Mouse (Mus musculus): ENCODE results near the gene Slc48a1.

Gene Slc48a1

DNA sequence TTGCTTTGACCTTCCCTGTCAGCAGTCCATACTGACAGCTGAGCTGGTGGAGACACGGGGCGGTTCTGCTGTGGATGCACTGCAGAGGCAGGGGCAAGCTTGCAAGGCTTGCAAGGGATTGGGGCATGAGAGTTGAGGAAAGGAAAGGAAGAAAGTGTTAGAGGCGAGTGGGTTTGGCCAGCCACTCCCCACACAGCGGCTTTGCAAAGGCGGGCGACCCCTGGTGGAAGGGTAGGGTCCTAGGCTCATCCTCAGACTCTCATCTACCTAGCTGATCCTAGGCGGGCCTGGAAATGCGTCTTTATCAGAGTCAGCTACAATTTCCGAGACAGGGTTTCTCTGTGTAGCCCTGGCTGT is 4.4 kb downstream of the Slc48a1 start:
- peak; percentile 92 for DNase-seq (ENCODE audit: low spot score)

DNA sequence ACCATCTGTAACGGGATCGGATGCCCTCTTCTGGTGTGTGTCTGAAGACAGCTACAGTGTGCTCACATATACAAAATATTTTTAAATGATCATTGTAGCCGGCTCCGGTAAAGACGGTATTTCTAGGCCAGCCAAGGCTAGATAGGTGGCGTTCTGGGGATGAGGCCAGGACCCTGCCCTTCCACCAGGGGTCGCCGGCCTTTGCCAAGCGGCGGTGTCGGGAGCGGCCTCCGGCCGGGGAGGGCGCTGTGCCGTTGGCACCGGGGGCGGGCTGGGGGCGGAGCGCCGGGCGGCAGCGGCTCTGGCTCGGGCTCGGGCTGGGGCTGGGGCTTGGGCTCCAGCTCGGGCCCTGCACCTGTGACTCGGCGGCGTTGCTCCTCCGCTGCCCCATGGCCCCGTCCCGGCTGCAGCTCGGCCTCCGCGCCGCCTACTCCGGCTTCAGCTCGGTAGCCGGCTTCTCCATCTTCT is 5.8 kb downstream of the Slc48a1 start:
- peak; percentile 96 for DNase-seq (ENCODE audit: low spot score)

DNA sequence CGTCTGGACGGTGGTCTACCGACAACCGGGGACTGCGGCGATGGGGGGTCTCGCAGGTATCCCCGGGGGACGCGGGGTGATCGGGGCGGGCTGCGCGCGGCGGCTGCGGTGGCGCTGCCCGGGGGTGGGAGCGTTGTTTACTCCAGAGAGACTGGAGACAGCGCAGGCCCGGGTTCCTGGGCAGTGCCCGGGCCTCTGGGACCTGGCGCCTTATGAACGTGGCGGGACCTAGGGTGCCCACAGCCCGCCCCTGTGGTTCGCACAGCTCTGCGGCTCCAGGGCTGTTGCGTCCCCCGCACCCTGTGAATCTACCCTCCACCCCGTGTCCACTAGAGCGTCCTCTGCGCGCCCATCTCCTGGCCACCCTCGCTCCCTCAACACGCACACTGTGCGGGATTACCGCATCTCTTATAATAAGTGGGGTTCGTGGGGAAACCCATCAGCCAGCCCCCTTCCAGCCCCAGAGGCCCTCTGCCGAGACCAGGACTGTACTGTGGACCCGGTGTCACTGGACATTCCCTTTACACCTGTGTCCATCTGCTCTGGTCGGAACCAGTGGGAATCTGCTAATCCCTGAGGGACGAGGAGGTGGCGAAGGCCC is 6.3 kb downstream of the Slc48a1 start:
- DNase-seq (ENCODE audit: low spot score) = peak; percentile 62

DNA sequence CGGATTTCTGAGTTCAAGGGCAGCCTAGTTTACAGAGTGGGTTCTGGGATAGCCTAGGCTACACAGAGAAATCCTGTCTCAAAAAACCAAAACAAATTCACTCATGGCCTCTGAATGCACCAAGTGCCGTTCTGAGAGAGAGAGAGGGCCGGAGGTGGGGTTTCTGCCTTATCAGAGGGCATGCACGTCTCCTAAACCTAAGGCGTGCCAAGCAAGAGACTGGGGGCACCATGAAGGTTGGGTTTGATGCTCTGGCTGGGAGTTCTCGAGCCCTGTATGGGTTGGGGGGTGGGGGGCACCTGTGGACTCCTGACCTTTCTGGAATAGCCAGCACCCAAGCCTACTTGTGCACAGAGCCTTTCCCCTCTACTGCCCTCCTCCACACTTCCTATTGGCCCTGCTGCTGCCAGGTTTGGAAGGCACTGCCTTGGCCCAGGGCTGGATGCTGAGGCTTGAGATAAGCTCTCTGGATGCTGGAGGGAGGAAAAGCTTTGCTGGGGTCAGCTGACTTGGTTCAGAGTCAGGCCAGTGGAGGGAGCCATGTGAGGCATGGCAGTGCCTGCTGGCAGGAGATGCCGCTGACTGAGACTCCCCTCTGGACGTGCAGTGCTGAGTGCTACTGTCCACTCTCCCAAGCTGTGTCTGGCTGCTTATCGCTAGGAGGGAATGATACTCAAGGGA is 7.6 kb downstream of the Slc48a1 start:
- peak; percentile 74 for DNase-seq (ENCODE audit: low spot score)

DNA sequence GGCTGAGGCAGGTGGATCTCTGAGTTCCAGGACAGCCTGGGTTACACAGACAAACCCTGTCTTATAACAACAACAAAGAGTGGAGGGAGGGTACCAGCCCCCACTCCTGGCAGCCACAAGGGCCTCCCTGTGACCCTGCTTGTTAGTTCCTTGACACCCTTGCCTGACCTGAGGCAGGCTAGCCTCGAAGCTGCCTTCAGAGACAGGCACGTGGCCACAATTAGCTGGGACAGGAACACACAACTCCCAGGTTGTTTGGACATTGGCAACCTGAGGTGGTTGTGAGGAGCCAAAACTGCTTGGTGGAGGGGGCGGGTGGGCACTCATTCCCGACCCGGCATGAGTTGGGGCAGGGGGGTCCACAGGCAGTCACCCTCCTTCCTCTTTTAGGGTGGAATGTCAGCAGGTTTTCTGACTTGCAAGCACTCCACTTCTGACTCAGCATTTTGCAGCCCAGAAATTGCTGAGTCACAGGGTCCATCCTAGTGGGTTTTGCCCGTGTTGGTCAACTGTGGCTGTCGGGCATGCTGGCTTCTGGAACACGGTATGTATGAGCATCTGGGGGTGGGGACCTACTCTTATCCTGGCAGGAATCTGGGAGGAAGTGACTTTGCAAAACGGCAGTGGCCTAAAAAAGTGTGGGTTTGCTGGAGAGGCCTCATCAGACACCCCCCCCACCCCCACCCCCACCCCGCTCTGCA is 8.2 kb downstream of the Slc48a1 start:
- DNase-seq (ENCODE audit: low spot score) = peak; percentile 70

DNA sequence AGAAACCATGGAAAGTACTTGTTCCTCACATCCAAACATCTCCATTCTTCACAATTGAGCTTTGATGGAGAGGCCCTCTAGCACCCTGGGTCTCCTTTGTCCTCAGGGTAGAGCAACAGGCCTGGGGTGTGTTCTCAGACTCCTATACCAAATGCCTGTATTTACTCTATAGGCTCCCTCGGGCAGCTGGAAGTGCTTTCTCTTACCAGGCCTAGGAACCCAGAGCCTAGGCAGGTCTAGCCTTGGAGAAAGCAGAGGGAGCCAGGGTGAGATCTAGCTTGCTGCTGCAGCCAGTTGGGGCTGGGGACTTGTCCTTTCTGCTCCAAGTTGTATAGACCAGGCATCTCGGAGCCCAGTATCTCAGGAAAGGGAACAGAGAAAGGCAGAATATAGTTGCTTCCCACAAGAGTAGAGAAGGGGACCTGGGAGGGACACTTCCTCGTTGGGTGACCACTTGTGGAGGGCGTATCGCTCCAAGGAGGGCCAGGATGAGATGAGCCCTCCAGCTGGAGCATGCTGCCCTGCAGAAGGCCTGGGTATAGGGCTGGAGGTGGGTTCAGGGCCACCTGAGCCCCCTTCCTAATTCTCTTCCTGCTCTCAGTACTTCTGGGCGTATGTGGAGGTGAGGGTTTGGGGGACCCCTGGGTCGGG is 9.0 kb downstream of the Slc48a1 start:
- DNase-seq (ENCODE audit: low spot score) = no peak

DNA sequence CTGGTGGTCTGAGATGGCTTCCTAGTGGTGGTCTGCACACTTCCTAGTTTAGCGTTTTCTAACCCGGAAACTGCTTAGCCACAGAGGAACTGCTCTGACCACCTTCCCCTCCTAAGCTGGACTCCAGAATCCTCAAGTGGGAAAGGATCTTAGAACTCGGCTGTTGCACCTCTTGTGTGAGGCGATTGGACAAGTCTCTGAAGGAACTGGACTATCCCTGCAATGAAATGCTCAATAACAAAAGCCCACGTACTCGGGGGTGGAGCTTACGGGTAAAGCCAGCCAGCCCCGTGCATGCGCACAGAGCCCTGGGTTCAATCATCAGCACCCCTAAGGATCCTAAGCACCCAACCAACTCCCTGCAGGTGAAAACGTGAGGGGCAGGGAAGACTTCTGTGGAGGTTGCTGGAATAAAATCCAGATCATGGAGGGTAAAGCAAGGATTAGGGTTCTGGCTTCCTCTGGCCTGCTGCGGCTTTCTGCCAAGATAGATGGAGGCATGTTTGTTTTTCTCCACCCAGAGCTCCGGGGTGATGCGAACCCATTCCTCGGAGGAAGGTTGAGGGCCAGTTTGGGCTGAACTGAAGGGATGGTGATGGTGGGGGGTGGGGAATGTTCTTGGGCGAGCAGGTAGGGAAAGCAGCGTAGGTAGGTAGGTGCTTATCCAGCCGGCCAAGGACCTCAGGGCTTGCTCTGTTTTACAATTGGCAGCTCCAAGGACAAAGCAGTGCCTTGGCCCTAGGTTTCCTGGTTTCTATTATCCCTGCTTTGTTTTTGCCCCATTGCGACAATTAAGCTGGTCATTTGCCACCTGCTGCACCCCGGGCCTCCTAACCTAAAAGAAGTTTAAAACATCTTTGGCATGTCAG is 9.7 kb downstream of the Slc48a1 start:
- no peak for DNase-seq (ENCODE audit: low spot score)

DNA sequence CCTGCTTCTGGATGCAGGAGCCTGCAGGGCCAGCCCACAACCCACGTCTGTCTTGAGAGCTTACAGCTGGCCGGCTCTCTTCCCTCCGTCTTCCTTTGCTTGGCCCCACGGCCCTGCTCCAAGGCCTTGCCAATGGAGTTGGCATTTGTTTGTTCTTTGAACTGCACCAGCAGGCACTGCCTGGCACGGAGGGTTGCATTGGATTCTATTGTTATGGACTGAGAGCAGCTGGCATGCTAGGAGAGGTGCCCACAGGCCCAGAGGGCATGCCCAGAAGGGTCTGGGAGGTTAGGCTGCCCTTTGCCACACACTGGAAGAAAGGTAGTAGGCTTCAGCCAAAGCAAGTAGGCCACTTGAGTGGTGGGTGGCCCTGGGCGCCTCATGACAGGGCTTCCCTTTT is 10.5 kb downstream of the Slc48a1 start:
- no peak for DNase-seq (ENCODE audit: low spot score)

DNA sequence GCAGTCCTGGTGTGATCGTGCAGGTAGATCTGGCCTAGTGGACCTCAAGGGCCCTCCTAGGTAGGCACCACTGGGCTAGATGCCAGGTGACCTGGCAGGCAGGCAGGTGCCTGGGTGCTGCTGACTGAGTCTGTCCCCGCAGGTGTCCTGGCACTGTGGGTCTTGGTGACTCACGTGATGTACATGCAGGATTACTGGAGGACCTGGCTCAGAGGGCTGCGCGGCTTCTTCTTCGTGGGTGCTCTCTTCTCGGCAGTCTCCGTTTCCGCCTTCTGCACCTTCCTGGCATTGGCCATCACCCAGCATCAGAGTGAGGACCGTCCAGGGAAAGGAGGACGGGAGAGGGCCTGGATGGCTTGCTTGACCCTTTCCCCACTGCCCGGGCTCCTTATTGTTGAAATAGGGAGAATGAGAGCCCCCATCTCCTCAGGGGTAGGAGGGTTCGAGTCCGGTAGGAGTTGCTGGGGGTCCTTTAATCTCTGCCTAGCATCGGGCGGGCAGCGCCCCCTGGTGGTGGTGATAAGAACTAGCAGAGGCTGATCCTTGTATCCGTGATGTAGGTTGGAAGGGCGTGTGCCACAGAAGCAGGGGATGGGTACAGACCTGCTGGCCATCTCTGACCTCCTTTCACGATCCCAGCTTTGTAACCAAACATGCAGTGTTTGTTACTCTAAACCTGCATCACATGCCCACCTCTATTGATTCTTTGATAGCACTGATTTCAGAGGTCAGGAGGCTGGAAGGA is 11.6 kb downstream of the Slc48a1 start:
- DNase-seq (ENCODE audit: low spot score) = peak; percentile 71

DNA sequence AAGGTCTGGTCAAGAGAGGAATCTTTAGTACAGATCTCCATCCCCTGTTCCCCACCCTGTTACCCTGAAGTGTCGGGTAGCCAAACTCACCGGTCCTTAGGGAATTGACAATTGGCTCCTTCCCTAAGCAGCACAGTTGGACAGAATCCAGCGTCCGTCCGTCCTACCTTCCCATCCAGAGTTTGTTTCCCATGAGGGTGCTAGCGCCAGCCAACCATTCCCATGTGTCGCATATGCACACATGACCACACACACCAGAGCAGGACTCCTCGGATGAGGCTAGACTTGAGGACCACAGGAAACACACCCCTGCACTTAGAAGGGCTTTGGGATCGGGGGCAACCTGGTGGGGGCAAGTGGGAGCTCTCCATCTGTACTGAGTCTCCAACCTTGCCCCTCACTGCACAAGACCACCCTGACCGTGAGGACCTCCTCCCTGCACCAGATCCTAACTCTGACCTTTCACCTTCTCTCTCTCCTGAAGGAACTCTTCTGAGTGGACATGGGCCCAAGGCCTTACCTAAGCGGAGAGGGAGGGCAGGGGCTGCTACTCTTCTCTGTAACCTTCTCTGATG is 12.9 kb downstream of the Slc48a1 start:
- DNase-seq (ENCODE audit: low spot score) = no peak

DNA sequence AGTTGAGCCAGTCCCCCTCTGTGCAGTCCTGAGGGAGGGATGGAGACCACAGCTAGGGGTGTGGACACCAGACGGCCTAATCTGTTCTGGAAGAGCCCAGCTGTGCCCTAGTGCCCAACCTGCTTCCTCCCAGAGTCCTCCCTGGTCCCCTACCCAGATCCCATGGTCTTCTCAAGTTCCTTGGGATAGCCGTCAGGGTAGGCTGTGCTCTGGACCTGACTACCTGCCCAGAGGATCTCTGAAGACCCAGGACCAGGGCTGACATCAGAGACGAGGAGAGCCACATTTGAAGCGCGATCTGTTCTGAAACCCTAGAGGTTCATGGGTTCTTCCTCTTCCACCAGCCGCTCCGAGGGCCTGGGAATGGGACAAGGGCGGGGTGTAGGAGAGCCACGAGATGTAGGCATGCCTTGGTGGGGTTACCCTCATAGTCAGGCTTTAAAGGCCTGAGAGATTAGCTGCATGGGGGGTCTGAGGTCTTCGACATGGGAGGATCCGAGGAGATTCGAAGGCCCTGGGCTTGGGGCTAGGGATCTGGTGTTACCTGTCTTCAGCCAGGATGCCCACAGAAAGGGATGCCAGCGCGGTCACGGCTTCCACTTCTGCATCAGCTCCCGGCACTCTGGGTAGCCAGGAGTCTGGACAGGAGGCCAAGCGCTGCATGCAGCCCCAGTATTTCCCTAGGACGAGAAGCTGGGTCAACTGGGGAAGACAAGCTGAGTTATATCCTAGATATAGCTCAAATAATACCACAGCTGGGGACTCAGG is 15.2 kb downstream of the Slc48a1 start:
- DNase-seq (ENCODE audit: low spot score) = no peak

DNA sequence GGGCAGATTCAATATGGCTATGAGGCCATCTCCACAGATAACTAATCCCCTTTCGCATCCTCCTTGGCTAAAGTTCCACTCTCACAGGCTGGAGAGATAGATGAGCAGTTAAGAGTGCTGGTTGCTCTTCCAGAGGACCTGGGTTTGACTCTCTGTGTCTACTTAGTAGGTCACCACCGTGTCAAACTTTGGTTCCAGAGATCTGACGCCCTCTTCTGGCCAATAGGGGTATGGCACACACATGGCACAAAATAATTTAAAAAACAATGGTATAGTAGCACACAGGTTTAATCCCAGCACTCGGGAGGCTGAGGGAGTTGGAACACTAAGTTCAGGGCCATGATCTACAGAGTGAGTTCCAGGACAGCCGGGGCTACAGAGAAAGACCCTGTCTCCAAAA is 15.9 kb downstream of the Slc48a1 start:
- no peak for DNase-seq (ENCODE audit: low spot score)

DNA sequence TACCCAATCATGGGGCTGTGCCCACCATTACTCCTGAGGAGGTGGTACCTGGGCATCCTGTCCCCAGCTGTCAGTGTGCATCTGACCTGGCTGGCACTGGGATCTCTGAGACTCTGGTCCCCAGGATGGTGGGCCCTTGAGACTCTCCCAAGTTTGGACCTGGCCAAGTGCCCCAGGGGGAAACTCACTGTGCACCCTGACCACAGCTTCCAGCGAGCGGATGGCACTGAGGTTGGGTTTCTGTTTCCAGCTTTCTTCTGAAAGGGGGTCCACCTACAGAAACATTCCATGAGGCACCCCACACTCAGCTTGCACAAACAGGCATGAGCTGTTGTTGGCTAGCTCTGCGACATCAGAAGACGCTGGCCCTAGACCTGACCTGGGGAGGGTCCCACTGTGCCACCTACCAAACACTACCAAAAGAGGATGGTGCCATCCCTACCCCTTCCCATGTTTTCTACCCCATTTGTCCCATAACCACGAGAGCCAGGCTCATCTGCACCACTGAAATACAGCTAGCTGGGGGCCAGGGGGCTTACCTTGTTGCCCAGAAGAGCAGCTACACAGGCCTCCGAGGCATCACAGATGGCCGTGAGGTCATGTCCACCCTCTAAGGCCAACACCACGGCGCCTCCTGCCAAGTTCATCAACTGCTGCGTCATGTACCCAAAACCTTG is 17.4 kb downstream of the Slc48a1 start:
- no peak for DNase-seq (ENCODE audit: low spot score)

DNA sequence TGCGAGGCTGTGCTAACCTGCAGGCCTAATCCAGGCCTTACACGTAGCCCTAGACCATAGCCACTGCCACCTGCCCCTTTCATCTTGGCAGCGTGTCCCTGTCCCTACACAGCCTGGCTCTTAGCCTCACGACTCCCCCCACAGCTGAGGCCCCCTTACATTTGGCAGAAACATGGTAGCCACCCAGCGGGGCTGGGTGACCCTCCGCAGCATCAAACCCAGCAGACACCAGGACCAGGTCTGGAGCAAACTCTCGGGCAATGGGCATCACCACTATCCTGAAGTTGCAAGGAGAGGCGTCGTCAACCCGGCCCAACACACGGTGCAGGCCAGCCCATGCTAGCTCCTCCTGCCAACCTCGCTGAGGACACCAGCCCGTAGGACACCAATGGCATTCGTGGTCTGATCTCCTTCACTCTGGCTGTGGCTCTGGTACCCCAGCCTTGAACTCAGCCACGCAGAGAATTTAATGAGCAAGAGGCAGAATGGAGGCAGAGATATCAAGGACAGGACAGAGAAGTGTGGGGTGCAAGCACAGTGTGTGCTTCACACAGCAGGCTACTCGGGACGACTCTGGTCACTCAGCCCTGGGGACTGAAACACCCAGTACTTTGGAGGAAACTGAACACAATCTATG is 18.5 kb downstream of the Slc48a1 start:
- no peak for DNase-seq (ENCODE audit: low spot score)

DNA sequence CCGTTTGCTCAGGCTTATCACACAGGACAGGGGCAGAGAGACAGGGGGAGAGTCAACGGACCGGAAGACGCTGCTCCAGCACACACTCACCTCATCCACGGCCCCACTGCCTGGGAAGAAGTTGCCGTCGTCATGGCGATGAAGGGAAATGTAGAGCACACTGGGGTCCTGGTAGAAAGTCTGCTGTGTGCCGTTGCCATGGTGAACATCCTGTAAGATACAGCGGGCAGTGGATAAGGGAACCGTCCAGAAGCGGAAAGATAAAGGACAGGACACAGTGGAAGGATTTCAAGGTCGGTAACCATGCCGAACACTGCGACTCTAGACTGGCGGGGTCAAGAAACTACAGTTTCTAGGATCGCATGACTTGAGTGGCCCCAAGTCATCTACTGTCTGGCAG is 19.8 kb downstream of the Slc48a1 start:
- DNase-seq (ENCODE audit: low spot score) = no peak

DNA sequence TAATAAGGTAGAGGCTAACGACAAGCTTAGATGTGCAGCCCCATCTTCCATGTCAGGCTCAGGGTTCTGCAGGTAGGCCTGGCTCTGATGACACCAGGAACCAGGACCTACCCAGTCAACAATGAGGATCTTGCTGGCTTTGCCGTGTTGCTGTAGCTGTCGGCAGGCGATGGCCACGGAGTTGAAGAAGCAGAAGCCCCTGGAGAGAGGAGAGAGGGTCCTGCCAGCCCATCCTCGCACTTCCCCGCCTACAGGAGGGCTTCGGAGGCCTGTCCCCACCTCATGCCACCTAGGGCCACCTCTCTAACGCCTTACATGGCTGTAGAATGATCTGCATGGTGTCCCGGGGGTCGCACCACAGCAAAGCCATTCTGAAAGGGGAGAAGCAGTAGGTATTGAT is 21.1 kb downstream of the Slc48a1 start:
- DNase-seq (ENCODE audit: low spot score) = no peak

DNA sequence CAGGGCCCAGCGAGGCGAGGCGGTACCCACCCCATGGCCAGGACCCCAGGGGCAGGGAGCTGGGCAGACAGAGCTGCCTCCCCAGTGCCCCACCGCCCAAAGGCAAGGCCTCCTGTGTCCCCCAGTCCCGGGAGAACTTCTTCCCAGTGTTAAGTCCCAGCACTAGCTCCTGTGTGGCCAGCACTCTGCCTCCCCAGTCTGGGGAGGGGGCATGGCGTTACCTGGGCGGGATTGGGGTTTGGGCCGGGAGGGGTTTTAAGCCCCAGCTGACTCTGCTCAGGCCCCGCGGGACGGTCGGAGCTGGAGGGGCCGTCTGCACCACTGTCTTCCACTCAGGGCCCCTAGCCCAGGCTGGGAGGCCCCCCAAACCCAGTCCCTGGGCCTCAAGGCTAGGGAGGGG is 22.5 kb downstream of the Slc48a1 start:
- no peak for DNase-seq (ENCODE audit: low spot score)

DNA sequence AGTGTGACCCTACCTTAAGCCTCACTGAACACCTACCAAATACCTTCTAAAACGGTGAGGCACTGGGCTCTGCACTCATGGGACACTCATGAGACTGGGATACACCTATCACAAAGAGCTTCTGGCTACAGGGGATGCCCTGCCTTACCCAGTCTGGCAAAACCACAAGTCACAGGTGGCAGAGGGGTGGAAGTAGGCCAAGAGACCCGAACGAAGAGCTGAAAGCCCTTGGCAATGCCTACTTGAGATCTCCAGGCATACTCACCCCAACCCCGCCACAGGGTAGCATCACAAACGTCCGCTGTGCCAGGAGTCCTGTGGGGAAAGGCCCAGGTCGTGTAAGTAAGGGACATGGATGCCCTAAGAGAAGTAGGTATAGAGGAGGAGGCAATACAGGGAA is 23.5 kb downstream of the Slc48a1 start:
- DNase-seq (ENCODE audit: low spot score) = no peak

DNA sequence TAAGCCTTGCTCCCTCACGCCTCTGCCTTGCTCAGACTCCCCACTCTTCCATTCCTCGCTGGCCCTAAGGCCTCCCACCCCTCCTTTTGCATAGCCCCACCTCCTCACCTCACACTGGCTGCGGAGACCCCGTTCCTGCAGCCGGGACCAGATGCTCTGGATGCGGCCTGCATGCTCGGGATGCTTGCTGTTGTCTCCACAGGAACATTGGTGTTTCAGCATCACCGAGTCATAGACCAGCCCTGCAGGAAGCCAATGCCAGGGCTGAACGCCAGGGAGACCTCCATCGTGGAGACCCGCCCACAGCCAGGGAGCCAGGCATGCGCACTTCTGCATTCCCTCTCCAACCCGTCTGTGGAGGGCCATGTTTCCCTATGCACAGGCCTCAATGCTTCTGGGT is 24.3 kb downstream of the Slc48a1 start:
- DNase-seq (ENCODE audit: low spot score) = no peak

Measured in MN1 (cell line).